Mouse (Mus musculus): Measurements from ENCODE around the gene 1700066M21Rik. TPM values are rescaled to one million over a fixed set of nuclear protein-coding genes. Genes with fewer than 3 reads are reported as not detected.

1700066M21Rik gene
- 2.8 and 4.5 TPM in 2 replicates for total RNA-seq (2023)

DNA sequence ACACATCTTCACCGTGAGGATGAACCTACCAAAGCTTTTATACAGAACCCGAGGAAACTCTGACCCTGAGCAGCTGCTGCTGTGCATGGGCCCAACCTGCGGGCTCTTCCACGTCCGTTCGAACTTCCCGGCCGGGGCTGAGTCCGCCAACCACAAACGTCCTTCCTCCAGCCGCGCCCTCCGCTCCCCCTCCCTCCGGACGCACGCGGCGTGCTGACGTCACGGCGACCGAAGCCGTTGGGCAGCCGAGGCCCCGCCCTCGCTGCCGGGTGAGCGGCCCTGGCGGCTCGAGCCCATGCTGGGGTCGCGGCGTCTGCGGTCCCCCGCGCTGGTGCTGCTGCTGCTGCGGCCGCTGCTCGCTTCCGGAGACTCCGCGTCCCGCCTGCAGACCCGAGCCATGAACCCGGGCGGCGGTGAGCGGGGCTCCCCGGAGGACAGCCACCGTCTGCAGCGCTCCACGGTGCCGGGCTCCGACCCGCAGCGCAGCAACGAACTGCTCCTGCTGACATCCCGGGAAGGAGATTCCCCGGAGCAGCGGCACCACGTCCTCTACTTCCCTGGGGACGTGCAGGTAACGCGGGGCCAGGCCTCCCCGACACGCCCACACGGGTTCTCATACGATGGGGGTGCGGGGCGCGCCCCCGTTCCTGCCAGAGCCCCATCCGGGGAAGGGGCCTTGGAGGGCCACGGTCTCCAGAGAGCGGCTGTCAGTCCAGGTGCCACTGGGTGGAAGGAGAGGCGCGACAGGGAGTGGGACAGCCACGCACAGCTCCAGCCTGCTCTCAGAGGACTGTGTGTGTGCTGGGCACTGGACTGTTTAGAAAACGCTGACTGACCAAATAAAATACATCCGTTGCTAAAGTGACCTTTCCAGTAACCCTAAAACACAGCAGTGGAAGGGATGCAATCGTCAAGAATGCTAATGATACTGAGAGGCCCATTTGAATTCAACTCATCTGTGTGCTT, at the start of gene 1700066M21Rik:
Gene 1700066M21Rik (plus strand): TSS at position 245 of the 966 bp plus-strand sequence.

DNA sequence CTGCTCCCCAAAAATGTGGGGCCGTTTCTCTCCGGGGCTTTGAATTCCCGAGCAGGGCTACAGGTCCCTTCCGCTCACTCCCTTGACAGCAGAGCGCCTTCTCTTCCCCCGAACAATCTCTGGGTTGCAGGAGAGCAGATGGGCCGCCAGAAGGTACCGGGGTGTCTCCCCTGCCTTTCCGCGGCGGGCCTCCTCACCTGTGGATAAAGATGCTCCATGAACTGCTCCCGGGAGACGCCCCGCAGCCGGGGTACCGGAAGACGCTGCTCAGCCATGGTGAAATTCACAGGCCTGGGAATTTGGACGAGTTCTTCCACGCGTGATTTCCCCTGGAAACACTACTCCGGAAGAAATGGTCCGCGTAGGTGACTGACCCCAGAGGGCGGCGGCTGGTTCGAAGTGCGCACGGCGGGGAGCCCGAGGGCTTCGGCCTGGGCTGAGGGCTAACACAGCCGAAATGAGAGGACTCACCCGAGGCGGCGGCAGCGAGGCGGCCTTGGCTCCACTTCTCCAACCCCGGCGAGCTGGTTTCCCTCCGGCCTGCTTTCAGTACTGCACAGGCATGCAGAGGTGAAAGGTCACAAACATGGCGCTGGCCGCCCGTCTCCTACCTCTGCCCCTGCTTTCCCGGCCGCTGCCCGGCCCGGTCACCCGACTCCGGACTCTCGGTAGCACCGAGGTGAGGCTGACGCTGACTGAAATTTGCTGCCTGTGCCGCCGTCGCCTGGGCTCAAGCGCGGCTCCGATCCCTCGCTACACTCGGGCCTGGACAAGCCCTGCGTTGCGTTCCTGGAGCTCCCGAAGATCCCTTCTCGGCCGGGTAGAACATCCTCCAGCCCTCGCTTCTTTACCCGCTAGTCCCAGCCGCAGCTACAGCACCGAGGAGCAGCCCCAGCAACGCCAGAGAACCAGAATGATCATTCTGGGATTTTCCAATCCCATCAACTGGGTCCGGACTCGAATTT, 29.0 kb downstream of the 1700066M21Rik start, which contains the start of the genes Maip1 and Tyw5:
Gene Maip1 (plus strand): TSS at position 142 of the 965 bp plus-strand sequence.
Gene Tyw5 (minus strand): TSS at position 915 of the 965 bp plus-strand sequence.

Other genes with a start within 250 kb of the 1700066M21Rik start
- gene Maip1, start 28.7 kb downstream of the 1700066M21Rik start, total RNA-seq (2023): 7.2 and 8.4 TPM in 2 replicates
- 13.5 and 17.2 TPM in 2 replicates for gene Tyw5, start 29.5 kb downstream of the 1700066M21Rik start, total RNA-seq (2023)

Measured in neutrophil, adult 65 days (primary cell).